Mouse (Mus musculus) urinary bladder, adult 18-20 months (tissue): ENCODE measurements around the gene Diaph3.

ENCODE experiments used
- DNase-seq, 2 experiments: peaks; one replicate each; pipeline ENCODE4 v3.0.0; 2022; ENCODE audit warnings: low spot score in 2 of 2, mixed read lengths in 2 of 2

Gene Diaph3

GRCm38 (mm10) chr14:86847154-86847810 is 293.8 kb downstream of the Diaph3 start:
- no peak for DNase-seq

GRCm38 (mm10) chr14:86844075-86844474 is 297.0 kb downstream of the Diaph3 start:
- DNase-seq, result no peak

- no peak for DNase-seq
These were observed 303.4 kb downstream of the Diaph3 start for GRCm38 (mm10) chr14:86837642-86838041.

GRCm38 (mm10) chr14:86834851-86835250 is 306.2 kb downstream of the Diaph3 start:
- DNase-seq, result no peak

- DNase-seq, result no peak
These were observed 306.8 kb downstream of the Diaph3 start for GRCm38 (mm10) chr14:86834269-86834668.

- DNase-seq, result no peak
These were observed 308.0 kb downstream of the Diaph3 start for GRCm38 (mm10) chr14:86833003-86833402.

- DNase-seq, result no peak
These were observed 324.8 kb downstream of the Diaph3 start for GRCm38 (mm10) chr14:86816246-86816645.

GRCm38 (mm10) chr14:86788880-86789641 is 352.0 kb downstream of the Diaph3 start:
- no peak for DNase-seq

- DNase-seq, result no peak
These were observed 354.2 kb downstream of the Diaph3 start for GRCm38 (mm10) chr14:86786866-86787265.

- peak in 1 of 2 experiments; percentile 7 for DNase-seq
These were observed 359.3 kb downstream of the Diaph3 start for GRCm38 (mm10) chr14:86781553-86782273.

- DNase-seq, result no peak
These were observed 367.7 kb downstream of the Diaph3 start for GRCm38 (mm10) chr14:86773311-86773710.

GRCm38 (mm10) chr14:86772176-86773150 is 368.6 kb downstream of the Diaph3 start:
- no peak for DNase-seq

- no peak for DNase-seq
These were observed 376.7 kb downstream of the Diaph3 start for GRCm38 (mm10) chr14:86764286-86764685.

- no peak for DNase-seq
These were observed 383.2 kb downstream of the Diaph3 start for GRCm38 (mm10) chr14:86757604-86758520.

- DNase-seq, result no peak
These were observed 383.9 kb downstream of the Diaph3 start for GRCm38 (mm10) chr14:86757132-86757531.

- DNase-seq, result no peak
These were observed 390.7 kb downstream of the Diaph3 start for GRCm38 (mm10) chr14:86750351-86750750.

- no peak for DNase-seq
These were observed 391.6 kb downstream of the Diaph3 start for GRCm38 (mm10) chr14:86749425-86749824.

- DNase-seq, result no peak
These were observed 392.2 kb downstream of the Diaph3 start for GRCm38 (mm10) chr14:86748876-86749275.

GRCm38 (mm10) chr14:86744523-86744922 is 396.5 kb downstream of the Diaph3 start:
- DNase-seq, result no peak

- DNase-seq, result no peak
These were observed 399.0 kb downstream of the Diaph3 start for GRCm38 (mm10) chr14:86741855-86742531.
